Mouse (Mus musculus): ENCODE results near the gene Wdr37.
A peak's percentile ranks its signal among the peaks of the same experiment; 100 is the strongest.

GRCm38 (mm10) chr13:8871314-8871962 lies at the start of gene Wdr37:
- TF ChIP-seq POLR2AphosphoS2 (IDR thresholded peaks at IDR 0.05; ENCODE audit: insufficient read length, low read depth): no peak
- TF ChIP-seq POLR2A (IDR thresholded peaks at IDR 0.05; ENCODE audit: insufficient read length, low read depth): no peak
- no peak for TF ChIP-seq TCF12 (IDR thresholded peaks at IDR 0.05; ENCODE audit: insufficient read depth, poor library complexity, severe bottlenecking)
- no peak for TF ChIP-seq TCF3 (IDR thresholded peaks at IDR 0.05; ENCODE audit: insufficient read length, low read depth)
- TF ChIP-seq MYOD1 (IDR thresholded peaks at IDR 0.05; ENCODE audit: control insufficient read depth in 1 of 3, insufficient read length in 2 of 3, low read depth in 2 of 3): peak in 1 of 3 experiments; percentile 17
- no peak for TF ChIP-seq MAX (IDR thresholded peaks at IDR 0.05; ENCODE audit: low read depth)
- TF ChIP-seq SRF (IDR thresholded peaks at IDR 0.05; ENCODE audit: control insufficient read depth, insufficient read length, low read depth): no peak
- no peak for TF ChIP-seq CEBPB (IDR thresholded peaks at IDR 0.05; ENCODE audit: insufficient read depth, poor library complexity, severe bottlenecking)
- no peak for TF ChIP-seq E2F4 (IDR thresholded peaks at IDR 0.05; ENCODE audit: insufficient read depth)
- TF ChIP-seq USF1 (IDR thresholded peaks at IDR 0.05; ENCODE audit: low read depth): no peak
- TF ChIP-seq MYOG (IDR thresholded peaks at IDR 0.05; ENCODE audit: control insufficient read depth in 1 of 3, insufficient read depth in 1 of 3, insufficient read length in 2 of 3, low read depth in 2 of 3): peak in 1 of 3 experiments; percentile 28
- no peak for TF ChIP-seq REST (IDR thresholded peaks at IDR 0.05; ENCODE audit: insufficient read depth, insufficient read length)
